Mouse (Mus musculus): ENCODE measurements around the gene Rasa2. TPM values are rescaled to one million over a fixed set of nuclear protein-coding genes. Genes with fewer than 3 reads are reported as not detected.
"Not testable (repeated sequence)": the region's sequence is repeated elsewhere in the genome, so short reads cannot be mapped to it uniquely, and the experiment has no call there.

The Rasa2 gene
- 10 to 100 TPM; 43.6 to 43.9 TPM for total RNA-seq (2021)
- long read RNA-seq, experiment 1, full-length matches to known transcripts: 13 of 25 reads
- long read RNA-seq, experiment 1, partial matches to known transcripts: 2 of 25 reads
- long read RNA-seq, experiment 1, other reads (novel, unspliced or antisense): 10 of 25 reads
- long read RNA-seq, experiment 2, full-length matches to known transcripts: 7 of 11 reads
- long read RNA-seq, experiment 2, partial matches to known transcripts: 2 of 11 reads
- long read RNA-seq, experiment 2, other reads (novel, unspliced or antisense): 2 of 11 reads

- DNase-seq (ENCODE audit: low spot score in 2 of 2): peak; percentile 85 to 91
These were observed at the start of gene Rasa2 for GRCm38 (mm10) chr9:96631389-96632072. TSS of gene Rasa2 (minus strand) at chr9:96631617.

- no peak for DNase-seq (ENCODE audit: low spot score in 2 of 2)
These were observed 47.2 kb upstream of the Rasa2 start for GRCm38 (mm10) chr9:96678611-96679010.

- DNase-seq (ENCODE audit: low spot score in 2 of 2): not testable (repeated sequence)
These were observed 46.3 kb upstream of the Rasa2 start for GRCm38 (mm10) chr9:96677711-96678110.

- no peak for DNase-seq (ENCODE audit: low spot score in 2 of 2)
These were observed 45.3 kb upstream of the Rasa2 start for GRCm38 (mm10) chr9:96676671-96677070.

GRCm38 (mm10) chr9:96675763-96676640, 44.6 kb upstream of the Rasa2 start:
- DNase-seq (ENCODE audit: low spot score in 2 of 2): no peak

GRCm38 (mm10) chr9:96675071-96675762, 43.8 kb upstream of the Rasa2 start:
- no peak for DNase-seq (ENCODE audit: low spot score in 2 of 2)

GRCm38 (mm10) chr9:96674301-96674700, 42.9 kb upstream of the Rasa2 start:
- DNase-seq (ENCODE audit: low spot score in 2 of 2): no peak

- no peak for DNase-seq (ENCODE audit: low spot score in 2 of 2)
These were observed 41.0 kb upstream of the Rasa2 start for GRCm38 (mm10) chr9:96672466-96672865.

GRCm38 (mm10) chr9:96671249-96671648, 39.8 kb upstream of the Rasa2 start:
- no peak for DNase-seq (ENCODE audit: low spot score in 2 of 2)

- DNase-seq (ENCODE audit: low spot score in 2 of 2): peak; percentile 97 to 98
These were observed 38.5 kb upstream of the Rasa2 start for GRCm38 (mm10) chr9:96669877-96670276.

GRCm38 (mm10) chr9:96668628-96669027, 37.2 kb upstream of the Rasa2 start:
- peak; percentile 82 to 86 for DNase-seq (ENCODE audit: low spot score in 2 of 2)

- no peak for DNase-seq (ENCODE audit: low spot score in 2 of 2)
These were observed 29.3 kb upstream of the Rasa2 start for GRCm38 (mm10) chr9:96660510-96661244.

- no peak for DNase-seq (ENCODE audit: low spot score in 2 of 2)
These were observed 28.4 kb upstream of the Rasa2 start for GRCm38 (mm10) chr9:96659801-96660200.

- DNase-seq (ENCODE audit: low spot score in 2 of 2): no peak
These were observed 22.1 kb upstream of the Rasa2 start for GRCm38 (mm10) chr9:96653538-96653937.

- DNase-seq (ENCODE audit: low spot score in 2 of 2): no peak
These were observed 21.3 kb upstream of the Rasa2 start for GRCm38 (mm10) chr9:96652763-96653162.

- DNase-seq (ENCODE audit: low spot score in 2 of 2): no peak
These were observed 19.4 kb upstream of the Rasa2 start for GRCm38 (mm10) chr9:96650807-96651206.

GRCm38 (mm10) chr9:96649924-96650323, 18.5 kb upstream of the Rasa2 start:
- DNase-seq (ENCODE audit: low spot score in 2 of 2): peak; percentile 48 to 51

- DNase-seq (ENCODE audit: low spot score in 2 of 2): peak; percentile 27 to 65
These were observed 17.9 kb upstream of the Rasa2 start for GRCm38 (mm10) chr9:96649362-96649761.

GRCm38 (mm10) chr9:96646668-96647295, 15.4 kb upstream of the Rasa2 start:
- no peak for DNase-seq (ENCODE audit: low spot score in 2 of 2)

GRCm38 (mm10) chr9:96644840-96645239, 13.4 kb upstream of the Rasa2 start:
- no peak for DNase-seq (ENCODE audit: low spot score in 2 of 2)

Measured in left cerebral cortex, adult 18-20 months (tissue).